Mouse (Mus musculus) kidney, postnatal 10 days (tissue): ENCODE data around the gene Map2k7.

Experiments used
- DNase-seq: peaks from one replicate; pipeline ENCODE4 v3.0.0; 2021; ENCODE audit warnings: mixed read lengths

Map2k7 gene

GRCm38 (mm10) chr8:4238434-4239192 lies at the start of gene Map2k7, which contains the start of gene Gm49320:
Gene Map2k7 (plus strand): TSS chr8:4238740.
Gene Gm49320 (plus strand): TSS chr8:4238865.
- DNase-seq, result peak; percentile 100

- DNase-seq, result no peak
Measured at GRCm38 (mm10) chr8:4189031-4189722, 49.4 kb upstream of the Map2k7 start.

GRCm38 (mm10) chr8:4192305-4192704 lies 46.2 kb upstream of the Map2k7 start:
- DNase-seq, result no peak

- DNase-seq, result peak; percentile 94
Measured at GRCm38 (mm10) chr8:4192807-4193587, 45.5 kb upstream of the Map2k7 start.

GRCm38 (mm10) chr8:4193588-4193894 lies 45.0 kb upstream of the Map2k7 start:
- DNase-seq, result no peak

- DNase-seq, result no peak
Measured at GRCm38 (mm10) chr8:4201321-4201720, 37.2 kb upstream of the Map2k7 start.

- DNase-seq, result no peak
Measured at GRCm38 (mm10) chr8:4205246-4206123, 33.1 kb upstream of the Map2k7 start.

GRCm38 (mm10) chr8:4206182-4207015 lies 32.1 kb upstream of the Map2k7 start:
- DNase-seq, result no peak

- no peak for DNase-seq
Measured at GRCm38 (mm10) chr8:4207016-4207350, 31.6 kb upstream of the Map2k7 start.

- DNase-seq, result no peak
Measured at GRCm38 (mm10) chr8:4211097-4211496, 27.4 kb upstream of the Map2k7 start.

GRCm38 (mm10) chr8:4212809-4213209 lies 25.7 kb upstream of the Map2k7 start:
- DNase-seq, result peak; percentile 33

- peak; percentile 72 for DNase-seq
Measured at GRCm38 (mm10) chr8:4213210-4214005, 25.1 kb upstream of the Map2k7 start.

- peak; percentile 62 for DNase-seq
Measured at GRCm38 (mm10) chr8:4214006-4214980, 24.2 kb upstream of the Map2k7 start.

- peak; percentile 10 for DNase-seq
Measured at GRCm38 (mm10) chr8:4216296-4216695, 22.2 kb upstream of the Map2k7 start.

GRCm38 (mm10) chr8:4216791-4217621 lies 21.5 kb upstream of the Map2k7 start, which contains the start of gene Prr36:
Gene Prr36 (minus strand): TSS chr8:4217459.
- peak; percentile 38 for DNase-seq

GRCm38 (mm10) chr8:4219617-4220016 lies 18.9 kb upstream of the Map2k7 start:
- DNase-seq, result no peak

GRCm38 (mm10) chr8:4222059-4222458 lies 16.5 kb upstream of the Map2k7 start:
- no peak for DNase-seq

- DNase-seq, result no peak
Measured at GRCm38 (mm10) chr8:4226323-4226722, 12.2 kb upstream of the Map2k7 start.
